ENCODE assay signal across 27 mouse cellular contexts in the genomic region with DNA sequence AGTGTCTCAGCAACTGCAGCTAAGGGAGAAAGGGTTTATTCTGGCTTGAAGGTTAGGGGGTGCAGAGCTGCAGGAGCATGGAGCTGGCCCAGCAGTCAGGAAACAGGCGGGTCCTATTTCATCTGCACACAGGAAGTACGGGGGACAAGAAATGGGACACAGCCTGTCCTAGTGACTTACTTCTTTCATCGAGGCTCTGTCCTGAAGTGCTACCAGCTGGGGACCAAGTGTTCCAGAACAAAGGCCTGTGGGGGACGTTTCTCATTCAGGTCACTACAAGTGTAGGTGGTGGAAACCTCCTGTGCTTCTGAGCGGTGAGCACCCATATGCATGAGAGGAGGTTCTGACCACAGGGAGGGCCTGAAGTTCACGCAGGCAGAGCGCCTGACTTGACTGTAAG. TPM values are rescaled to one million over a fixed set of nuclear protein-coding genes. Genes with fewer than 3 reads are reported as not detected.
DNase-seq lines count a peak whose midpoint lies in the region; ATAC-seq and TF ChIP-seq lines count a peak whose summit lies in the region.
"Had no signal": no experiment of that assay in that cellular context is flagged by ENCODE, and none has a peak within 500 bp of the region (broad histone marks: within the 10 kb centered on the region; RNA-seq: fewer than 3 reads in every experiment).

No protein-coding gene starts in this region.

- no peaks in the 10 kb centered on the region for H3K27me3 ChIP-seq in spleen, adult 2 months (ENCODE audit: control insufficient read depth, insufficient read depth, low read length)
- H3K27me3 ChIP-seq in thymus, adult 2 months (ENCODE audit: control insufficient read depth, insufficient read depth, low read length): no peaks in the 10 kb centered on the region
- H3K27me3 ChIP-seq in forebrain, embryonic 12.5 days: no peaks in the 10 kb centered on the region
- H3K27me3 ChIP-seq: CH12.LX; limb, embryonic 15.5 days; neural tube, embryonic 13.5 days had no signal

- H3K27ac ChIP-seq in spleen, adult 2 months (ENCODE audit: insufficient read depth, low read length): peak overlapping the region; percentile 55
- H3K27ac ChIP-seq in thymus, adult 2 months (ENCODE audit: control insufficient read depth, insufficient read depth, low read length): peak overlapping the region; percentile 78
- no peak overlapping the region for H3K27ac ChIP-seq in forebrain, embryonic 12.5 days
- H3K27ac ChIP-seq: gastrocnemius, adult 2 months; hindbrain, postnatal 0 days; kidney, postnatal 0 days; limb, embryonic 15.5 days; neural tube, embryonic 13.5 days had no signal

- peaks cover 23% of the 10 kb centered on the region; the same call in 1 of the 2 replicates for H3K4me1 ChIP-seq in spleen, adult 2 months (ENCODE audit: control insufficient read depth, insufficient read depth, insufficient read length)
- peaks cover 35% of the 10 kb centered on the region for H3K4me1 ChIP-seq in thymus, adult 2 months (replicated peaks; ENCODE audit: control insufficient read depth, insufficient read depth, low read length)
- H3K4me1 ChIP-seq in forebrain, embryonic 12.5 days: no peaks in the 10 kb centered on the region; the same call in 1 of the 2 replicates
- H3K4me1 ChIP-seq: limb, embryonic 15.5 days; neural tube, embryonic 13.5 days had no signal

- no peak for TF ChIP-seq CTCF in spleen, adult 2 months (IDR thresholded peaks at IDR 0.05; ENCODE audit: extremely low read depth, insufficient read depth, insufficient read length, insufficient replicate concordance)
- TF ChIP-seq CTCF in thymus, adult 2 months (IDR thresholded peaks at IDR 0.05; ENCODE audit: borderline replicate concordance, control insufficient read depth, extremely low read depth, insufficient read depth, low read length, poor library complexity): no peak

- TF ChIP-seq POLR2A in spleen, adult 2 months (IDR thresholded peaks at IDR 0.05; ENCODE audit: low read depth, low read length): no peak
- no peak for TF ChIP-seq POLR2A in thymus, adult 2 months (IDR thresholded peaks at IDR 0.05; ENCODE audit: control insufficient read depth, extremely low read depth, insufficient read depth, low read length, poor library complexity)

- 61% methylated on average over 7 of the region's 7 CpGs for WGBS in spleen, adult 2 months
- 49% methylated on average over 7 of the region's 7 CpGs for WGBS in thymus, adult 2 months
- WGBS in forebrain, embryonic 12.5 days: 80% methylated on average over 7 of the region's 7 CpGs

- H3K9ac ChIP-seq in forebrain, embryonic 12.5 days: no peak overlapping the region
- H3K9ac ChIP-seq: limb, embryonic 15.5 days; neural tube, embryonic 13.5 days had no signal

- peak; percentile 77 for DNase-seq in heart, adult 11 months
- DNase-seq in heart, postnatal 10 days: no peak
- no peak for DNase-seq in spleen, adult 2 months (ENCODE audit: low read depth in 1 of 2, low spot score in 2 of 2)
- no peak for DNase-seq in spleen, postnatal 10 days (ENCODE audit: low spot score in 2 of 2)
- peak; percentile 45 for DNase-seq in thymus, adult 2 months
- no peak for DNase-seq in layer of hippocampus, postnatal 36 days
- no peak for DNase-seq in neural tube, embryonic 10.5 days (ENCODE audit: extremely low spot score, low spot score)
- DNase-seq: adrenal gland, postnatal 14 days; cerebellum, adult 2 months; cerebellum, postnatal 36 days; embryo, embryonic 11 days; gastrocnemius, adult 2 months; heart, postnatal 14 days; kidney, adult 18-20 months; left cerebral cortex, postnatal 4 days; lung, adult 18-20 months; lung, postnatal 14 days; midbrain, embryonic 14.5 days; right cerebral cortex, postnatal 4 days had no signal

- H3K9me3 ChIP-seq in forebrain, embryonic 12.5 days: no peaks in the 10 kb centered on the region
- H3K9me3 ChIP-seq: limb, embryonic 15.5 days; neural tube, embryonic 13.5 days had no signal

- no peak for ATAC-seq in forebrain, embryonic 12.5 days (ENCODE audit: low FRiP score)
- ATAC-seq: forebrain, embryonic 14.5 days; hindbrain, postnatal 0 days had no signal

- H3K4me2 ChIP-seq in forebrain, embryonic 12.5 days: no peak overlapping the region
- H3K4me2 ChIP-seq: heart, embryonic 11.5 days; limb, embryonic 15.5 days; neural tube, embryonic 13.5 days had no signal

- intact Hi-C loops in heart, postnatal 10 days (cut with DNase I): no loop called here

- no peak overlapping the region for H3K4me3 ChIP-seq in spleen, adult 2 months (ENCODE audit: extremely low read depth, insufficient read depth, insufficient read length)
- no peak overlapping the region for H3K4me3 ChIP-seq in thymus, adult 2 months (ENCODE audit: control insufficient read depth, insufficient read depth, low read length)
- H3K4me3 ChIP-seq in forebrain, embryonic 12.5 days (replicated peaks): no peak overlapping the region
- H3K4me3 ChIP-seq: gastrocnemius, adult 2 months; limb, embryonic 15.5 days; neural tube, embryonic 13.5 days had no signal

- peaks cover 16% of the 10 kb centered on the region for H3K36me3 ChIP-seq in spleen, adult 2 months (ENCODE audit: control insufficient read depth, insufficient read depth, low read length)
- H3K36me3 ChIP-seq in thymus, adult 2 months (ENCODE audit: control insufficient read depth, insufficient read depth, low read length): no peaks in the 10 kb centered on the region
- peaks cover 17% of the 10 kb centered on the region for H3K36me3 ChIP-seq in forebrain, embryonic 12.5 days (replicated peaks)

RNA-seq across cellular contexts. Expression of gene Tmem123, which starts 14.9 kb away (rescaled TPM):
- 10 to 100 TPM; 57.0 to 61.2 TPM for total RNA-seq in heart, postnatal 10 days (2021)
- polyA plus RNA-seq in spleen, adult 2 months (2012; rRNA removed): 90.0 and 142 TPM in 2 replicates
- 123 and 128 TPM in 2 replicates for polyA plus RNA-seq in thymus, adult 2 months (2012; rRNA removed)
- total RNA-seq in layer of hippocampus, postnatal 36 days (2021): 10 to 100 TPM; 11.7 to 13.8 TPM
- polyA plus RNA-seq in forebrain, embryonic 12.5 days (2016; fragmentation: Nextera tagmentation; extraction: Ambion mirVana): 85.1 and 86.5 TPM in 2 replicates

RNA-seq across cellular contexts. Expression of gene Birc2, which starts 58.1 kb away (rescaled TPM):
- 10 to 100 TPM; 24.6 to 26.6 TPM for total RNA-seq in heart, postnatal 10 days (2021)
- polyA plus RNA-seq in spleen, adult 2 months (2012; rRNA removed): 16.4 and 17.7 TPM in 2 replicates
- polyA plus RNA-seq in thymus, adult 2 months (2012; rRNA removed): 43.5 and 43.6 TPM in 2 replicates
- total RNA-seq in layer of hippocampus, postnatal 36 days (2021): 10 to 100 TPM; 35.1 to 38.9 TPM
- polyA plus RNA-seq in forebrain, embryonic 12.5 days (2016; fragmentation: Nextera tagmentation; extraction: Ambion mirVana): 45.7 and 48.9 TPM in 2 replicates

Comparison
In these comparisons a context has a peak if more than half of its experiments do, and no peak if none do; other contexts are left out.
1. DNase-seq: peak in heart, adult 11 months (single experiment) and thymus, adult 2 months (single experiment); none in heart, postnatal 10 days (0 of 2), spleen, adult 2 months (0 of 2), spleen, postnatal 10 days (0 of 2), layer of hippocampus, postnatal 36 days (0 of 2) and neural tube, embryonic 10.5 days (single experiment).